Mouse (Mus musculus): ENCODE measurements around the gene Grm4.

DNA sequence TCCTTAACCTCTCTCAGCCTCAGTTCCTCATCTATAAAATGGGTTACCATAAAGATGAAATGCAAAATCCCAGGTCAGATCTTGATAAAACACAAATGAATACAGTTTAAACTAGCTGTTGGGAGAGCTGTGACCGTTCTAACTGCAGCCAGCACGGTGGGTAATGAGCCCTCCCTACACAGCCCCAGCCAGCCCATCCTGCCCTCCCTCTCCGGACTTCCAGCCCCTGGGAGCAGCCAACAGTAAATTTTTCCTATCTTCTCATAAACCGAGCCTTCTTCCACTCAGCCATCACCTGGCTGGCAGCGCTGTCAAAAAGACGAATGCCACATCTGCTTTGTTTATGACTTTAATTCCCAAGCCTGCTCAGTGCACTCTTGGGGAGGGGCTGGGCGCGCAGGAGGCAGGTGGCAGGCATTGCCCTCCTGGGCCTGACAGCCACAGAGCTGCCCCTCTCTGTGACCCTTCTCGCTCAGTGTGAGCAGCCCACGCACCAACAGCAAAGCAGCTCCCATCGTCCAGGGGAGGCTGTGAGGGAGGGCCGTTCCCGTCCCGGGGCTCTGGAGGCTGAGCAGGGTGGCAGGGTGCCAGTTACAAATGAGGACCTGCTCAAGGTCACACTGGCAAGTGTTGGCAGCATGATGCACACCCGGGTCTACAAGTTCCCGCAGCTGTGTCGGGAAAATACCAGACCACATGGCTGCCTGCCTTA lies 75.7 kb downstream of the Grm4 start:
- no peak for TF ChIP-seq CTCF (IDR thresholded peaks at IDR 0.05; ENCODE audit: control insufficient read depth, insufficient read depth, insufficient replicate concordance, low read depth, low read length)
- TF ChIP-seq POLR2A (IDR thresholded peaks at IDR 0.05; ENCODE audit: control insufficient read depth, low read depth, low read length) = no peak
